Mouse (Mus musculus) stomach, postnatal 0 days (tissue): Measurements from ENCODE around the gene Morn1. TPM values are rescaled to one million over a fixed set of nuclear protein-coding genes. Genes with fewer than 3 reads are reported as not detected.

Source experiments
- ATAC-seq: fragments of 200-750 bp; cut with Nextera tagmentation; 2 replicates; pipeline ENCODE4 v1.8.0; 2017; ENCODE audit not compliant: low FRiP score, low TSS enrichment
- DNase-seq: peaks from one replicate; pipeline ENCODE4 v3.0.0-alpha.2; 2016; ENCODE audit warnings: low spot score
- H3K27ac ChIP-seq: fragments of 300-500 bp; sonication (generic); replicated peaks from 2 replicates; pipeline ENCODE4 v1.5.1; 2014; ENCODE audit warnings: mild to moderate bottlenecking, control low read depth
- H3K27me3 ChIP-seq: fragments of 300-500 bp; sonication (generic); 2 replicates; pipeline ENCODE4 v1.6.1; 2014; ENCODE audit warnings: low read length; ENCODE audit not compliant: control insufficient read depth, insufficient read depth
- H3K36me3 ChIP-seq: fragments of 300-500 bp; sonication (generic); 2 replicates; pipeline ENCODE4 v1.6.1; 2014; ENCODE audit warnings: low read length, mixed read lengths; ENCODE audit not compliant: control insufficient read depth, insufficient read depth
- H3K4me1 ChIP-seq: fragments of 300-500 bp; sonication (generic); replicated peaks from 2 replicates; pipeline ENCODE4 v1.6.1; 2014; ENCODE audit warnings: antibody characterized with exemption; ENCODE audit not compliant: control insufficient read depth, insufficient read depth
- H3K4me2 ChIP-seq: fragments of 300-500 bp; sonication (generic); replicated peaks from 2 replicates; pipeline ENCODE4 v1.6.1; 2014; ENCODE audit warnings: low read depth, mild to moderate bottlenecking, control low read depth, moderate library complexity
- H3K4me3 ChIP-seq: fragments of 300-500 bp; sonication (generic); 2 replicates; pipeline ENCODE4 v1.5.1; 2014; ENCODE audit warnings: low read depth, low read length, control low read depth
- H3K9ac ChIP-seq: fragments of 300-500 bp; sonication (generic); 2 replicates; pipeline ENCODE4 v1.6.1; 2014; ENCODE audit warnings: mild to moderate bottlenecking, low read length, control low read depth, mixed read lengths
- H3K9me3 ChIP-seq: fragments of 300-500 bp; sonication (generic); 2 replicates; pipeline ENCODE4 v1.6.1; 2016; ENCODE audit warnings: low read length; ENCODE audit not compliant: control insufficient read depth
- CTCF ChIP-seq: IDR thresholded peaks from 2 replicates; pipeline ENCODE4 v1.5.1; 2016; ENCODE audit warnings: antibody characterized with exemption, low read depth, mild to moderate bottlenecking, moderate library complexity
- EP300 ChIP-seq: optimal IDR thresholded peaks from 2 replicates; pipeline ENCODE3; 2016; ENCODE audit warnings: antibody characterized with exemption
- WGBS: fragments of 180-500 bp; shearing (Covaris S2); extraction: QIAGEN DNeasy Blood & Tissue Kit; methylation state at CpG from one replicate; pipeline ENCODE4 v1.1.7; 2014; 5-methylcytosine and 5-hydroxymethylcytosine counted together
- polyA plus RNA-seq: library from polyadenylated mRNA; unstranded; fragments of >200 nt; fragmentation: Nextera tagmentation; extraction: Ambion mirVana; gene quantifications from 2 replicates; pipeline ENCODE4 v1.2.1, GENCODE M21; 2015

Morn1 gene
- polyA plus RNA-seq, 1 experiment from 2014 or later = 3.6 TPM

DNA sequence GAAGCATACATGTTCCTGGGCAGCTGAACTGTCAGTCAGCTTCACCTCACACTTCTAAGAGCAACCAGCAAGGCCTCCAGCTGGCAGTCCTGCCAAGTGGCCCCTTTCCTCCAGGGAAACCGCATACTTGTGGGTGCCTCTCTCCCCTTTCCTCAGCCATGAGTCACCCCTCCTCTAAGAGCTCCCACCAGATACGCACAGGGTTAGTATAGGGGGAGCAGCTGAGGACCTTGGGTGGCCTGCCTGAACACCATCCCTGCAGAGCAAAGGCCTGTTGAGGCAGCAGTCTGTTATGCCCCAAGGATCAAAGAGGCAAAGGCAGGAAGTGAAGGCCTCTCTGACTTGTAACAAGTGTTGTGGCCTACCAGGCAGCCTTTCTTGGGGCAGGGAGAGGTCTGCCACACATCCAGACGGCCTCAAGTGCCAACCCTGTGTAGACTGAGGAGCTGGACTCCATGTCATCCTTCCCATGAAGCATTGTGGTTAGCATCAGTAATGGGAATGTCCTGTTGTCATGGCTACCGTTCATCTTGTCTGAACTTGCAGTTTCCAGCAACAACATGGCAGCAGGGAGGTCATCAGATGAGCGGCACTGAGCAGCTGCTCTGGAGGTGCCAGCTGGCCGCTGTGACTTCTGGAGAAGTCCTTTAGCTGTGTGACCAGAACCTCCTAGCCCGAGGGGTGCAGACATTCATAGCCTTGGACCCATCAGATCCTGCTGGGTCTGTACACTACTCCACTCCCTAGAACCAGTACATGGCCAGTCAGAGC lies 40.4 kb downstream of the Morn1 start:
- Histone ChIP-seq H3K27ac (peak overlapping the region; percentile 35; the same call in 1 of the 2 replicates), H3K36me3 (no peaks in the 10 kb centered on the region), H3K27me3 (no peaks in the 10 kb centered on the region), H3K4me1 (peaks cover 9% of the 10 kb centered on the region), H3K9me3 (no peaks in the 10 kb centered on the region), H3K4me2 (no peak overlapping the region), H3K4me3 (no peak overlapping the region), H3K9ac (no peak overlapping the region)
- 71% methylated on average over 7 of the region's 7 CpGs for WGBS
- ATAC-seq = no peak
- DNase-seq = no peak
- TF ChIP-seq CTCF (no peak), EP300 (no peak)

DNA sequence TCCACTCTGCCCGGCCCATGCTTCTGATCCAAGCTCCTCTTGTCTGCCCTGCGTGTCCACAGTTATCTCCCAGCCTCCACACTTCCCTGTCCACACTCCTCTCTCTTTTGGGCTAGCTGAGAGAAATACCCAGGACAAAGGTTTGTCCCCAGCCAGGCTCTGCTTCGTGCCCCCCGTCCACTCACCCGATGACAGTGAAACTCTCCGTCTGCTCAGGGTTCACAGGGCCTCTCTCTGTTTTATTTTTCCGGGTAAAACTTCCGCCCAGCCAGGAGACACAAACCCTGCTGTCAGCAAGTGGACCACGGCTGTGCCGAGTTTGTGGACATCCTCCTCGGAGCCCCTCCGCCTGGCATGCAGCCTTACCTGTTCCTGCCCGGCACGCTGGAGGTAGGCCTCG lies 42.0 kb downstream of the Morn1 start:
- H3K27me3 ChIP-seq = no peaks in the 10 kb centered on the region
- H3K4me1 ChIP-seq = peaks cover 4% of the 10 kb centered on the region; the same call in 1 of the 2 replicates
- H3K9ac ChIP-seq = no peak overlapping the region
- no peak for ATAC-seq
- WGBS = 80% methylated on average over 15 of the region's 15 CpGs
- no peaks in the 10 kb centered on the region for H3K36me3 ChIP-seq
- no peak overlapping the region for H3K4me2 ChIP-seq
- no peaks in the 10 kb centered on the region for H3K9me3 ChIP-seq
- TF ChIP-seq EP300 (no peak), CTCF (no peak)
- DNase-seq = no peak
- H3K27ac ChIP-seq = no peak overlapping the region
- no peak overlapping the region for H3K4me3 ChIP-seq

DNA sequence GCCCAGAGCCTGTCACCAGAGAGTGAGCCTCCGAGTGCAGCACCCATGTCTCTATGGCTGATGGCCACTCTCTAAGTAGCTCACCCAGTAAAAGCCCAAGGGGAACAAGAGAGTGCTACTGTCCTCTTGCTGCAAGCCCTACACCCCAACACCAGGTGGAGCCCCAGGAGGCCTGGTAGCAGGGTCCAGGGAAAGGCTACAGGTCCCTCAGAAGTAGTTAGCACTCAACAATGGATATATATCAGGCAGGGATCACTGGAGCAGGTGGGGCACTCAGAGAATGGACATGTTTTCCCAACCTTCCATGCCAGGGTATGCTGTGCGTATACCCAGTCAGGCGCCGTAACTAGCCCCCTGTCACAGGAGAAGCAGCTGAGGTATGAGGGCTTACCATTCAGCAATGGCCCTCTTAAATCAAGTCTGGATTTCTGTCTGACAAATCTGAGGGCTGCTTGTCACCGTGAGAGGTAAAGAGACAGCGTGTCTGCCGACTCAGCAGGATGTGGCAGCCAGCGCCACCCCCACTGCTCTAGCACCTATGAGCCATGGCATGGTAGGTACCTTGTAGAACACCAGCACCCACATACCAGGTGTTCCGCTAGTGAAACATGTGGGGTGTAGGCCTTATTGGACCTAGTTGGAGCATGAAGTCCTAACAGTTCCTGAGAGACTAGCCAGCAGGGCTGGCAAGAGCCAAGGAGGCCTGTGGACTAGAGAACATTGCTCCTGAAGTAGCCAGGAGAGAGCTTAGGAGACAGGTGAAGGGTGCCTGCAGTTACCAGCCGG lies 42.9 kb downstream of the Morn1 start:
- Histone ChIP-seq H3K9ac (peak overlapping the region; percentile 38), H3K4me3 (no peak overlapping the region), H3K27ac (peak overlapping the region; percentile 85), H3K4me1 (peaks cover 9% of the 10 kb centered on the region; the same call in 1 of the 2 replicates), H3K27me3 (no peaks in the 10 kb centered on the region), H3K4me2 (no peak overlapping the region), H3K9me3 (no peaks in the 10 kb centered on the region), H3K36me3 (no peaks in the 10 kb centered on the region)
- WGBS = 80% methylated on average over 10 of the region's 10 CpGs
- DNase-seq (peak; percentile 63), ATAC-seq (peak; percentile 21; the same call in 1 of the 2 replicates)
- TF ChIP-seq CTCF (peak; percentile 73), EP300 (no peak)

DNA sequence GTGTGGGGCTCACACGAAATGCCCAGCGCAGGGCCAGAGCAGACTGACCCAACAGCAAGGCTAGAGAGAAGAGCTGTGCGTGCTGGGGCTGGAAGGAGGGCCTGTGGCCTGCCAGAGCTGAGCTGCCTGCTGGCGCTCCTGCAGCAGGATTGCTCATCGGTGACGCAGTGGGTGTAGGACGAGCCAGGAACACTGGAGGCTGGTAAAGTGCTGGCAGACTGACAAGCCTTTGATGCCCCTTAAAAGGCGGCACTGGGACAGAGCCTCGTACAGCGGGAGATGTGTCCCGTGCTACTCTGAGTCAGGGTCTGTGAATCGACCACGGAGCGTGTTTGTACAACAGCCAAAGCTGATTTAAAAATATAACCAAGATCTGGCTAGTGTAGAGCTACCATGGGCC lies 43.6 kb downstream of the Morn1 start:
- TF ChIP-seq CTCF (no peak), EP300 (peak; percentile 52)
- WGBS = 44% methylated on average over 14 of the region's 14 CpGs
- Histone ChIP-seq H3K27me3 (no peaks in the 10 kb centered on the region), H3K9ac (peak overlapping the region; percentile 38), H3K4me1 (peaks cover 9% of the 10 kb centered on the region; the same call in 1 of the 2 replicates), H3K4me2 (no peak overlapping the region), H3K27ac (peak overlapping the region; percentile 85), H3K4me3 (no peak overlapping the region), H3K36me3 (no peaks in the 10 kb centered on the region), H3K9me3 (no peaks in the 10 kb centered on the region)
- peak; percentile 68 for DNase-seq
- ATAC-seq = peak; percentile 28; the same call in 1 of the 2 replicates

DNA sequence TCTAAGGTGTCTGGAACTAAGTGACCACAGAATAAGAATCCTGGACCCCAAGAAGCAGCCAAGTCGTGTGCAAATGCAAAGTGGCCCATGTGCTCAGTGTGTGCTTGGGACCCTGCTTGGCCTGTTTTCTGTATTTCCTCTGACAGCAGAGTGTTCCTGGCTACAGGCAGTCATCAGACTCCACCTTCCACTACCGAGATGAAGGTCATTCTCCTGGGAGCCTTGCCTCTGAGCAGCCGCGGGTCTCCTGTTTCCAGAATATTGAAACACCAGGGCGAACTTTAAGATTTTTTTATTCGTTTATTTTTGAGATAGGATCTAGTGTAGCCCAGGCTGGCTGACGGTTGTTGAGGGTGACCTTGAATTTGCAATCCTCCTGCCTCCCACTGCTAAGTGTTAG lies 44.2 kb downstream of the Morn1 start:
- 0 out of 2 replicates have a peak, but pooled peaks cover 9% of the 10 kb centered on the region for H3K4me1 ChIP-seq

More for the DNA sequence above, 44.2 kb downstream of the Morn1 start:
- no peak for ATAC-seq
- H3K36me3 ChIP-seq = no peaks in the 10 kb centered on the region
- no peak for TF ChIP-seq EP300
- no peak for TF ChIP-seq CTCF
- H3K27me3 ChIP-seq = no peaks in the 10 kb centered on the region
- no peak overlapping the region for H3K4me3 ChIP-seq
- H3K9me3 ChIP-seq = no peaks in the 10 kb centered on the region
- H3K9ac ChIP-seq = no peak overlapping the region
- WGBS = 55% methylated on average over 7 of the region's 7 CpGs
- H3K27ac ChIP-seq = peak overlapping the region; percentile 85
- H3K4me2 ChIP-seq = no peak overlapping the region
- DNase-seq = no peak
